Mouse (Mus musculus) stomach, embryonic 14.5 days (tissue): ENCODE measurements at regions not wholly inside any gene's neighbourhood (a gene's known extent, or its start where the extent isn't known, plus 50 kb on each side); places are given as distances from the start of the nearest gene placed in this dataset.

Experiments used
- ATAC-seq: fragments of 200-750 bp; cut with Nextera tagmentation; 2 replicates; pipeline ENCODE4 v1.8.0; 2017; ENCODE audit warnings: low read depth, moderate TSS enrichment; ENCODE audit not compliant: insufficient number of reproducible peaks, insufficient read depth, low FRiP score
- H3K27ac ChIP-seq: fragments of 300-500 bp; sonication (generic); 2 replicates; pipeline ENCODE4 v1.5.1; 2014; ENCODE audit warnings: mild to moderate bottlenecking, low read length, moderate library complexity, mixed read lengths
- H3K27me3 ChIP-seq: fragments of 300-500 bp; sonication (generic); 2 replicates; pipeline ENCODE4 v1.6.1; 2014; ENCODE audit warnings: low read length, control low read depth, mixed read lengths; ENCODE audit not compliant: control insufficient read depth, insufficient read depth
- H3K36me3 ChIP-seq: fragments of 300-500 bp; sonication (generic); 2 replicates; pipeline ENCODE4 v1.6.1; 2014; ENCODE audit warnings: mild to moderate bottlenecking, control low read depth, low read length, moderate library complexity, mixed read lengths; ENCODE audit not compliant: control insufficient read depth, insufficient read depth
- H3K4me1 ChIP-seq: fragments of 300-500 bp; sonication (generic); 2 replicates; pipeline ENCODE4 v1.6.1; 2014; ENCODE audit warnings: low read length, control low read depth, mixed read lengths; ENCODE audit not compliant: control insufficient read depth, insufficient read depth
- H3K4me2 ChIP-seq: fragments of 300-500 bp; sonication (generic); replicated peaks from 2 replicates; pipeline ENCODE4 v1.6.1; 2014; ENCODE audit warnings: low read depth, low read length, control low read depth
- H3K4me3 ChIP-seq: fragments of 300-500 bp; sonication (generic); 2 replicates; pipeline ENCODE4 v1.5.1; 2014; ENCODE audit warnings: low read depth, low read length, control low read depth
- H3K9ac ChIP-seq: fragments of 300-500 bp; sonication (generic); replicated peaks from 2 replicates; pipeline ENCODE4 v1.6.1; 2014; ENCODE audit warnings: low read depth, mild to moderate bottlenecking, control low read depth, low read length, moderate library complexity, mixed read lengths
- H3K9me3 ChIP-seq: fragments of 300-500 bp; sonication (generic); 2 replicates; pipeline ENCODE4 v1.6.1; 2016; ENCODE audit warnings: low read depth, low read length, control low read depth; ENCODE audit not compliant: control insufficient read depth
- WGBS: fragments of 180-500 bp; shearing (Covaris S2); extraction: QIAGEN DNeasy Blood & Tissue Kit; methylation state at CpG from one replicate; pipeline ENCODE4 v1.1.7; 2014; 5-methylcytosine and 5-hydroxymethylcytosine counted together

- H3K27ac ChIP-seq: no peak overlapping the region
- no peak overlapping the region for H3K9ac ChIP-seq
Observed at GRCm38 (mm10) chr8:107833481-107833880, 109.0 kb upstream of the Zfhx3 start.

GRCm38 (mm10) chr8:107846141-107846540 is 96.3 kb upstream of the Zfhx3 start:
- H3K4me1 ChIP-seq: no peaks in the 10 kb centered on the region
- no peak for ATAC-seq
- H3K36me3 ChIP-seq: no peaks in the 10 kb centered on the region
- H3K4me3 ChIP-seq: no peak overlapping the region
- no peak overlapping the region for H3K4me2 ChIP-seq
- no peaks in the 10 kb centered on the region for H3K9me3 ChIP-seq
- 78% methylated on average over 3 of the region's 3 CpGs for WGBS
- no peaks in the 10 kb centered on the region for H3K27me3 ChIP-seq
- no peak overlapping the region for H3K9ac ChIP-seq
- no peak overlapping the region for H3K27ac ChIP-seq

More at GRCm38 (mm10) chr8:107833481-107833880, 109.0 kb upstream of the Zfhx3 start:
- Histone ChIP-seq H3K4me1 (no peaks in the 10 kb centered on the region), H3K27me3 (no peaks in the 10 kb centered on the region), H3K9me3 (no peaks in the 10 kb centered on the region), H3K36me3 (no peaks in the 10 kb centered on the region), H3K4me2 (no peak overlapping the region), H3K4me3 (no peak overlapping the region)
- 82% methylated on average over 10 of the region's 10 CpGs for WGBS
- no peak for ATAC-seq

GRCm38 (mm10) chr8:107851236-107852043 is 91.0 kb upstream of the Zfhx3 start:
- Histone ChIP-seq H3K9me3 (no peaks in the 10 kb centered on the region), H3K4me1 (no peaks in the 10 kb centered on the region), H3K36me3 (no peaks in the 10 kb centered on the region), H3K27me3 (no peaks in the 10 kb centered on the region), H3K4me3 (no peak overlapping the region), H3K9ac (no peak overlapping the region), H3K27ac (no peak overlapping the region), H3K4me2 (no peak overlapping the region)
- 80% methylated on average over 17 of the region's 17 CpGs for WGBS
- ATAC-seq: no peak

GRCm38 (mm10) chr8:107859770-107860169 is 82.7 kb upstream of the Zfhx3 start:
- ATAC-seq: no peak
- no peak overlapping the region for H3K4me2 ChIP-seq
- no peaks in the 10 kb centered on the region for H3K27me3 ChIP-seq
- no peak overlapping the region for H3K9ac ChIP-seq
- H3K4me3 ChIP-seq: no peak overlapping the region
- H3K36me3 ChIP-seq: no peaks in the 10 kb centered on the region
- 92% methylated on average over 4 of the region's 4 CpGs for WGBS
- H3K27ac ChIP-seq: no peak overlapping the region
- no peaks in the 10 kb centered on the region for H3K4me1 ChIP-seq
- H3K9me3 ChIP-seq: no peaks in the 10 kb centered on the region

- Histone ChIP-seq H3K27ac (no peak overlapping the region), H3K4me2 (no peak overlapping the region)
- WGBS: 72% methylated on average over 4 of the region's 4 CpGs
Observed at GRCm38 (mm10) chr8:107860251-107860650, 82.2 kb upstream of the Zfhx3 start.

GRCm38 (mm10) chr8:107864802-107865651 is 77.4 kb upstream of the Zfhx3 start:
- 56% methylated on average over 14 of the region's 14 CpGs for WGBS
- H3K27ac ChIP-seq: no peak overlapping the region
- no peak overlapping the region for H3K4me2 ChIP-seq
- no peaks in the 10 kb centered on the region for H3K4me1 ChIP-seq
- no peaks in the 10 kb centered on the region for H3K36me3 ChIP-seq
- H3K9me3 ChIP-seq: no peaks in the 10 kb centered on the region
- H3K9ac ChIP-seq: no peak overlapping the region
- no peak overlapping the region for H3K4me3 ChIP-seq
- no peaks in the 10 kb centered on the region for H3K27me3 ChIP-seq
- no peak for ATAC-seq

More at GRCm38 (mm10) chr8:107860251-107860650, 82.2 kb upstream of the Zfhx3 start:
- Histone ChIP-seq H3K9me3 (no peaks in the 10 kb centered on the region), H3K4me3 (no peak overlapping the region), H3K9ac (no peak overlapping the region), H3K27me3 (no peaks in the 10 kb centered on the region), H3K4me1 (no peaks in the 10 kb centered on the region), H3K36me3 (no peaks in the 10 kb centered on the region)
- no peak for ATAC-seq

- H3K4me3 ChIP-seq: no peak overlapping the region
- no peak overlapping the region for H3K9ac ChIP-seq
- 33% methylated on average over 4 of the region's 4 CpGs for WGBS
- no peaks in the 10 kb centered on the region for H3K27me3 ChIP-seq
- no peaks in the 10 kb centered on the region for H3K9me3 ChIP-seq
- ATAC-seq: no peak
- no peaks in the 10 kb centered on the region for H3K36me3 ChIP-seq
- H3K27ac ChIP-seq: no peak overlapping the region
- no peaks in the 10 kb centered on the region for H3K4me1 ChIP-seq
- no peak overlapping the region for H3K4me2 ChIP-seq
Observed at GRCm38 (mm10) chr8:107865744-107866143, 76.7 kb upstream of the Zfhx3 start.

GRCm38 (mm10) chr8:107871718-107872117 is 70.7 kb upstream of the Zfhx3 start:
- no peak for ATAC-seq
- Histone ChIP-seq H3K27ac (no peak overlapping the region), H3K27me3 (no peaks in the 10 kb centered on the region), H3K36me3 (no peaks in the 10 kb centered on the region), H3K4me1 (no peaks in the 10 kb centered on the region), H3K9ac (no peak overlapping the region), H3K4me2 (no peak overlapping the region), H3K9me3 (no peaks in the 10 kb centered on the region; the same call in 1 of the 2 replicates), H3K4me3 (no peak overlapping the region)
- 59% methylated on average over 15 of the region's 15 CpGs for whole genome bisulfite sequencing
